ENCODE assay signal across 8 mouse cellular contexts in genomic region chr15:101247155-101247498, GRCm38 (mm10). TPM values are rescaled to one million over a fixed set of nuclear protein-coding genes. Genes with fewer than 3 reads are reported as not detected.
DNase-seq lines count a peak whose midpoint lies in the region; ATAC-seq and TF ChIP-seq lines count a peak whose summit lies in the region.

No protein-coding gene starts in this region.

- no peak overlapping the region; the same call in 1 of the 2 replicates for H3K4me2 ChIP-seq in embryonic facial prominence, embryonic 11.5 days (ENCODE audit: low read depth, low read length)
- H3K4me2 ChIP-seq in intestine, embryonic 15.5 days (replicated peaks), result peak overlapping the region; percentile 61; the same call in 1 of the 2 replicates

- no peaks in the 10 kb centered on the region for H3K36me3 ChIP-seq in liver, adult 2 months (ENCODE audit: control insufficient read depth, insufficient read depth, low read length)
- no peaks in the 10 kb centered on the region for H3K36me3 ChIP-seq in embryonic facial prominence, embryonic 11.5 days (replicated peaks; ENCODE audit: control insufficient read depth, insufficient read depth, low read depth, low read length)
- no peaks in the 10 kb centered on the region for H3K36me3 ChIP-seq in intestine, embryonic 15.5 days

- no peaks in the 10 kb centered on the region for H3K79me2 ChIP-seq in liver, adult 2 months (ENCODE audit: control insufficient read depth, insufficient read depth, low read length)

- no peaks in the 10 kb centered on the region for H3K9me3 ChIP-seq in embryonic facial prominence, embryonic 11.5 days (replicated peaks; ENCODE audit: control insufficient read depth, low read length)
- H3K9me3 ChIP-seq in intestine, embryonic 15.5 days, result no peaks in the 10 kb centered on the region

- H3K27me3 ChIP-seq in liver, adult 2 months (ENCODE audit: control insufficient read depth, insufficient read depth, low read length), result no peaks in the 10 kb centered on the region
- no peaks in the 10 kb centered on the region for H3K27me3 ChIP-seq in embryonic facial prominence, embryonic 11.5 days (ENCODE audit: control insufficient read depth, insufficient read depth, low read length)
- H3K27me3 ChIP-seq in intestine, embryonic 15.5 days (replicated peaks), result no peaks in the 10 kb centered on the region

- no peak for TF ChIP-seq CTCF in liver, adult 2 months (IDR thresholded peaks at IDR 0.05; ENCODE audit: low read depth, low read length)
- TF ChIP-seq CTCF in olfactory bulb, adult 2 months (IDR thresholded peaks at IDR 0.05; ENCODE audit: insufficient read depth, low read depth, low read length), result no peak

- TF ChIP-seq POLR2A in liver, adult 2 months (IDR thresholded peaks at IDR 0.05; ENCODE audit: extremely low read depth, insufficient read depth, low read length), result no peak
- no peak for TF ChIP-seq POLR2A in olfactory bulb, adult 2 months (IDR thresholded peaks at IDR 0.05; ENCODE audit: insufficient read depth, low read depth, low read length)

- peak overlapping the region; percentile 95 for H3K27ac ChIP-seq in liver, adult 2 months (replicated peaks; ENCODE audit: insufficient read depth, low read depth, low read length)
- H3K27ac ChIP-seq in embryonic facial prominence, embryonic 11.5 days (replicated peaks; ENCODE audit: low read depth, low read length), result peak overlapping the region; percentile 65; the same call in 1 of the 2 replicates
- peak overlapping the region; percentile 69; the same call in 1 of the 2 replicates for H3K27ac ChIP-seq in intestine, embryonic 15.5 days
- H3K27ac ChIP-seq in olfactory bulb, adult 2 months (ENCODE audit: insufficient read depth, low read depth, low read length), result 0 out of 2 replicates have a peak overlapping the region, but pooled peaks have one; percentile 42

- H3K9ac ChIP-seq in liver, adult 2 months (ENCODE audit: low read depth, low read length), result no peak overlapping the region
- no peak overlapping the region; the same call in 1 of the 2 replicates for H3K9ac ChIP-seq in embryonic facial prominence, embryonic 11.5 days (replicated peaks; ENCODE audit: low read length)
- no peak overlapping the region for H3K9ac ChIP-seq in intestine, embryonic 15.5 days

- no peak overlapping the region for H3K4me3 ChIP-seq in liver, adult 2 months (ENCODE audit: insufficient read depth, low read depth, low read length)
- H3K4me3 ChIP-seq in embryonic facial prominence, embryonic 11.5 days (ENCODE audit: low read depth, low read length), result no peak overlapping the region; the same call in 1 of the 2 replicates
- H3K4me3 ChIP-seq in intestine, embryonic 15.5 days (replicated peaks), result no peak overlapping the region
- H3K4me3 ChIP-seq in olfactory bulb, adult 2 months (ENCODE audit: insufficient read depth, low read depth, low read length), result no peak overlapping the region

- ATAC-seq in embryonic facial prominence, embryonic 11.5 days (replicated peaks; ENCODE audit: insufficient number of reproducible peaks, low FRiP score, low TSS enrichment, low read depth), result no peak
- no peak for ATAC-seq in intestine, embryonic 15.5 days

- no peak for DNase-seq in liver, adult 2 months (ENCODE audit: extremely low read depth, low read depth, low spot score)
- no peak for DNase-seq in liver
- DNase-seq in embryonic facial prominence, embryonic 11.5 days (ENCODE audit: low spot score), result no peak
- DNase-seq in spleen, adult 18-20 months, result no peak
- no peak for DNase-seq in right cerebral cortex, postnatal 36 days (ENCODE audit: low spot score in 2 of 2)
- no peak for DNase-seq in yolk sac, embryonic 10.5 days (ENCODE audit: low spot score)

- 54% methylated on average over 1 of the region's 1 CpGs for WGBS in liver, adult 2 months
- WGBS in embryonic facial prominence, embryonic 11.5 days, result 48% methylated on average over 1 of the region's 1 CpGs
- 79% methylated on average over 1 of the region's 1 CpGs for WGBS in intestine, embryonic 15.5 days
- WGBS in olfactory bulb, adult 2 months, result 85% methylated on average over 1 of the region's 1 CpGs

- H3K4me1 ChIP-seq in liver, adult 2 months (ENCODE audit: control insufficient read depth, insufficient read depth, low read length), result peaks cover 8% of the 10 kb centered on the region
- H3K4me1 ChIP-seq in embryonic facial prominence, embryonic 11.5 days (ENCODE audit: control insufficient read depth, insufficient read depth, low read length), result no peaks in the 10 kb centered on the region
- peaks cover 23% of the 10 kb centered on the region for H3K4me1 ChIP-seq in intestine, embryonic 15.5 days (replicated peaks)
- peaks cover 18% of the 10 kb centered on the region for H3K4me1 ChIP-seq in olfactory bulb, adult 2 months (ENCODE audit: control insufficient read depth, insufficient read depth, low read length)

RNA-seq across cellular contexts. Expression of gene Nr4a1, which starts 6.9 kb away (rescaled TPM):
- 0.18 and 0.60 TPM in 2 replicates for total RNA-seq in liver, adult 2 months (2014; rRNA removed)
- 0.70 and 0.89 TPM in 2 replicates for polyA plus RNA-seq in liver, adult 2 months (2012; rRNA removed)
- 2.2 and 3.0 TPM in 2 replicates for polyA plus RNA-seq in embryonic facial prominence, embryonic 11.5 days (2014; fragmentation: Nextera tagmentation; extraction: Ambion mirVana)
- 7.9 and 8.9 TPM in 2 replicates for polyA plus RNA-seq in intestine, embryonic 15.5 days (2015; fragmentation: Nextera tagmentation; extraction: Ambion mirVana)
- polyA plus RNA-seq in olfactory bulb, adult 2 months (2012; ENCODE audit: insufficient read depth, insufficient read length, low replicate concordance, missing spikeins), result not detected in 2 replicates

RNA-seq across cellular contexts. Expression of gene Grasp, which starts 23.1 kb away (rescaled TPM):
- 0.92 and 1.5 TPM in 2 replicates for total RNA-seq in liver, adult 2 months (2014; rRNA removed)
- polyA plus RNA-seq in liver, adult 2 months (2012; rRNA removed), result 1.2 and 1.5 TPM in 2 replicates
- 5.6 and 6.0 TPM in 2 replicates for polyA plus RNA-seq in embryonic facial prominence, embryonic 11.5 days (2014; fragmentation: Nextera tagmentation; extraction: Ambion mirVana)
- 3.9 and 4.8 TPM in 2 replicates for polyA plus RNA-seq in intestine, embryonic 15.5 days (2015; fragmentation: Nextera tagmentation; extraction: Ambion mirVana)
- not detected in 2 replicates for polyA plus RNA-seq in olfactory bulb, adult 2 months (2012; ENCODE audit: insufficient read depth, insufficient read length, low replicate concordance, missing spikeins)

RNA-seq across cellular contexts. Expression of gene Atg101, which starts 36.9 kb away (rescaled TPM):
- total RNA-seq in liver, adult 2 months (2014; rRNA removed), result 55.3 and 63.2 TPM in 2 replicates
- 89.3 and 94.5 TPM in 2 replicates for polyA plus RNA-seq in liver, adult 2 months (2012; rRNA removed)
- 63.8 and 65.8 TPM in 2 replicates for polyA plus RNA-seq in embryonic facial prominence, embryonic 11.5 days (2014; fragmentation: Nextera tagmentation; extraction: Ambion mirVana)
- polyA plus RNA-seq in intestine, embryonic 15.5 days (2015; fragmentation: Nextera tagmentation; extraction: Ambion mirVana), result 61.1 and 62.0 TPM in 2 replicates
- polyA plus RNA-seq in olfactory bulb, adult 2 months (2012; ENCODE audit: insufficient read depth, insufficient read length, low replicate concordance, missing spikeins), result not detected in 2 replicates

RNA-seq across cellular contexts. Expression of gene 6030408B16Rik, which starts 45.9 kb away (rescaled TPM):
- total RNA-seq in liver, adult 2 months (2014; rRNA removed), result not detected in 2 replicates
- 0.10 TPM in 1 of 2 replicates, not detected in the other for polyA plus RNA-seq in liver, adult 2 months (2012; rRNA removed)
- 1.6 and 1.7 TPM in 2 replicates for polyA plus RNA-seq in embryonic facial prominence, embryonic 11.5 days (2014; fragmentation: Nextera tagmentation; extraction: Ambion mirVana)
- 4.1 TPM in 2 replicates for polyA plus RNA-seq in intestine, embryonic 15.5 days (2015; fragmentation: Nextera tagmentation; extraction: Ambion mirVana)
- polyA plus RNA-seq in olfactory bulb, adult 2 months (2012; ENCODE audit: insufficient read depth, insufficient read length, low replicate concordance, missing spikeins), result not detected in 2 replicates

Comparison
In these comparisons a context has a peak if more than half of its experiments do, and no peak if none do; other contexts are left out.
1. H3K27ac ChIP-seq: peak in every context shown above with its lines; median percentile 95 in liver, adult 2 months; 69 in intestine, embryonic 15.5 days; 65 in embryonic facial prominence, embryonic 11.5 days; 42 in olfactory bulb, adult 2 months.
2. RNA of gene Atg101, which starts 36.9 kb away (polyA plus RNA-seq): 89.3 to 94.5 TPM in liver, adult 2 months, 63.8 to 65.8 TPM in embryonic facial prominence, embryonic 11.5 days and 61.1 to 62.0 TPM in intestine, embryonic 15.5 days; not detected in olfactory bulb, adult 2 months; every median in the first group is over 10 times any median in the second.